Mouse (Mus musculus) forebrain, postnatal 0 days (tissue): ENCODE measurements around the gene Clec16a. TPM values are rescaled to one million over a fixed set of nuclear protein-coding genes. Genes with fewer than 3 reads are reported as not detected.

Source experiments
- ATAC-seq: fragments of 200-750 bp; cut with Nextera tagmentation; 2 replicates; pipeline ENCODE4 v1.8.0; 2017; ENCODE audit warnings: mild to moderate bottlenecking, moderate library complexity
- DNase-seq: peaks from one replicate; pipeline ENCODE4 v3.0.0-alpha.2; 2015
- H3K27ac ChIP-seq: fragments of 300-500 bp; sonication (generic); 2 replicates; pipeline ENCODE4 v1.5.1; 2014; ENCODE audit warnings: low read depth, mild to moderate bottlenecking, antibody characterized with exemption, low read length, moderate library complexity, mixed read lengths
- H3K27me3 ChIP-seq: fragments of 300-500 bp; sonication (generic); 2 replicates; pipeline ENCODE4 v1.6.1; 2014; ENCODE audit warnings: mild to moderate bottlenecking, low read length, mixed read lengths; ENCODE audit not compliant: insufficient read depth
- H3K36me3 ChIP-seq: fragments of 300-500 bp; sonication (generic); 2 replicates; pipeline ENCODE4 v1.6.1; 2014; ENCODE audit warnings: mild to moderate bottlenecking, moderate library complexity; ENCODE audit not compliant: insufficient read depth
- H3K4me1 ChIP-seq: fragments of 300-500 bp; sonication (generic); 2 replicates; pipeline ENCODE4 v1.6.1; 2014; ENCODE audit warnings: antibody characterized with exemption; ENCODE audit not compliant: insufficient read depth
- H3K4me2 ChIP-seq: fragments of 300-500 bp; sonication (generic); 2 replicates; pipeline ENCODE4 v1.6.1; 2014; ENCODE audit warnings: low read depth, mild to moderate bottlenecking, moderate library complexity
- H3K4me3 ChIP-seq: fragments of 300-500 bp; sonication (generic); 2 replicates; pipeline ENCODE4 v1.5.1; 2014; ENCODE audit warnings: low read depth, low read length, mixed read lengths
- H3K9ac ChIP-seq: fragments of 300-500 bp; sonication (generic); 2 replicates; pipeline ENCODE4 v1.6.1; 2014; ENCODE audit warnings: mild to moderate bottlenecking
- H3K9me3 ChIP-seq: fragments of 300-500 bp; sonication (generic); 2 replicates; pipeline ENCODE4 v1.6.1; 2016; ENCODE audit warnings: low read length
- CTCF ChIP-seq: sonication (generic); IDR thresholded peaks from 2 replicates; pipeline ENCODE4 v1.5.1; 2016; ENCODE audit warnings: antibody characterized with exemption, control low read depth, low read depth
- WGBS: fragments of 180-500 bp; shearing (Covaris S2); extraction: QIAGEN DNeasy Blood & Tissue Kit; methylation state at CpG from one replicate; pipeline ENCODE4 v1.1.7; 2014; 5-methylcytosine and 5-hydroxymethylcytosine counted together
- polyA plus RNA-seq: library from polyadenylated mRNA; unstranded; fragments of >200 nt; fragmentation: Nextera tagmentation; extraction: Ambion mirVana; gene quantifications from 2 replicates; pipeline ENCODE4 v1.2.1, GENCODE M21; 2015
- total RNA-seq: library from RNA; depleted of rRNA; stranded (reverse); fragments of >200 nt; gene quantifications from 2 replicates; pipeline ENCODE4 v1.2.3, GENCODE M21; 2014

Gene Clec16a
- total and polyA plus RNA-seq, 2 experiments from 2014 or later = 52.3 to 65.8 TPM

DNA sequence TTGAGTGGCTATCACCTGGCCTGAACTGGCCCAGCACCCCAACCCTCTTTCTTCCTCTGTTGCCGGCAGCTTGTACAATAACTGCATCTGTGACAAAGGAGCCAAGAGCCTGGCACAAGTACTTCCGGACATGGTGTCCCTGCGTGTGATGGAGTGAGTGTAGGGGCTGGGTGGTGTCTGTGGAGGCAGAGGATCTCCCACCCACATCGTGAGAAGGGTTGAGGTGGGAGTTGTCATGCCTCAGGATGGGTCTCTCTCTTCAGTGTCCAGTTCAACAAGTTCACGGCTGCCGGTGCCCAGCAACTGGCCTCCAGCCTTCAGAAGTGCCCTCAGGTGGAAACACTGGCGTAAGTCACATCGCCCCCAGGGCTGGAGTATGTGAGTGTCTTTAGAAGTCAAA lies 21.5 kb upstream of the Clec16a start:
- H3K27me3 ChIP-seq = no peaks in the 10 kb centered on the region
- H3K27ac ChIP-seq = no peak overlapping the region
- no peaks in the 10 kb centered on the region for H3K36me3 ChIP-seq
- H3K9me3 ChIP-seq = no peaks in the 10 kb centered on the region
- no peak overlapping the region for H3K9ac ChIP-seq
- H3K4me3 ChIP-seq = no peak overlapping the region
- H3K4me1 ChIP-seq = no peaks in the 10 kb centered on the region
- ATAC-seq (no peak), DNase-seq (no peak)
- WGBS = 91% methylated on average over 8 of the region's 8 CpGs
- TF ChIP-seq CTCF = no peak
- H3K4me2 ChIP-seq = no peak overlapping the region

- ATAC-seq = no peak
- H3K9ac ChIP-seq = no peak overlapping the region
- no peak overlapping the region for H3K4me2 ChIP-seq
- no peak for DNase-seq
- WGBS = 77% methylated on average over 4 of the region's 4 CpGs
- TF ChIP-seq CTCF = no peak
- no peaks in the 10 kb centered on the region for H3K27me3 ChIP-seq
- H3K9me3 ChIP-seq = no peaks in the 10 kb centered on the region
- no peak overlapping the region for H3K27ac ChIP-seq
- no peak overlapping the region for H3K4me3 ChIP-seq
- no peaks in the 10 kb centered on the region for H3K4me1 ChIP-seq
- H3K36me3 ChIP-seq = peaks cover 9% of the 10 kb centered on the region
Observed at GRCm38 (mm10) chr16:10524866-10525609, 20.1 kb upstream of the Clec16a start.

GRCm38 (mm10) chr16:10525610-10525980 lies 19.5 kb upstream of the Clec16a start:
- H3K9me3 ChIP-seq = no peaks in the 10 kb centered on the region
- no peaks in the 10 kb centered on the region for H3K4me1 ChIP-seq
- H3K9ac ChIP-seq = no peak overlapping the region
- H3K36me3 ChIP-seq = peaks cover 14% of the 10 kb centered on the region
- no peak overlapping the region for H3K4me3 ChIP-seq
- DNase-seq (no peak), ATAC-seq (no peak)
- no peak for TF ChIP-seq CTCF
- no peak overlapping the region for H3K27ac ChIP-seq
- H3K27me3 ChIP-seq = no peaks in the 10 kb centered on the region
- H3K4me2 ChIP-seq = no peak overlapping the region
- 77% methylated on average over 2 of the region's 2 CpGs for WGBS

DNA sequence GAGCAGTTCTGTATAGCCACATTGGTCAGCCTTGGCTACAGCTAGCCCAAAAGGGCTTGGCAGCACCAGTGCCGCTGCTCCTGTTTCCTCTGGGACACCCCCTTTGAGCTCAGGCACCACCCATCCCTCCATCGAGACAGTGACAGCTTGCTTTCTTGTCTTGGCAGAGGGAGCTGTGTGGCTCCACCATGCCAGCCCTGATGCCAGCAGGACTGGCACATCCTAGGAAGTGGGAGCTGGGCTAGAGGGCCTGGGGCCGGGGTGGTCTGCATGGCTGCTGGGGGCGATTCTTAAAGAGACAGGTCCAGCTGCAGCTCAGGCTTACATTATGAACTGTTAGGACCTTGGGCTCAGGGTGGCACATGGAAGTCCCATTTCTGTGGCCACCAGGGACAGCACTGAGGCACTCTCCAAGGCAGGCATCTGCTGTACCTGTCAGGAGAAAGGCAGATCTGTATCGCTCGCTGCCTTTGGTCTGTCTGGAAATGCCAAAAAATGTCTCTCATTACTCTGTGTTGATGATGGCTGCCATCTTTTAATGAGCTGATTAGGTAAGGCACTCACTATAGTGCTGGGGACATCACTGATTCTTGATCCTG lies 18.0 kb upstream of the Clec16a start:
- WGBS = 55% methylated on average over 6 of the region's 6 CpGs
- ATAC-seq (peak; percentile 83), DNase-seq (peak; percentile 53)
- Histone ChIP-seq H3K4me1 (no peaks in the 10 kb centered on the region), H3K27me3 (no peaks in the 10 kb centered on the region), H3K4me2 (no peak overlapping the region), H3K9me3 (no peaks in the 10 kb centered on the region), H3K4me3 (no peak overlapping the region), H3K9ac (no peak overlapping the region), H3K27ac (no peak overlapping the region), H3K36me3 (peaks cover 14% of the 10 kb centered on the region)
- TF ChIP-seq CTCF = peak; percentile 41

DNA sequence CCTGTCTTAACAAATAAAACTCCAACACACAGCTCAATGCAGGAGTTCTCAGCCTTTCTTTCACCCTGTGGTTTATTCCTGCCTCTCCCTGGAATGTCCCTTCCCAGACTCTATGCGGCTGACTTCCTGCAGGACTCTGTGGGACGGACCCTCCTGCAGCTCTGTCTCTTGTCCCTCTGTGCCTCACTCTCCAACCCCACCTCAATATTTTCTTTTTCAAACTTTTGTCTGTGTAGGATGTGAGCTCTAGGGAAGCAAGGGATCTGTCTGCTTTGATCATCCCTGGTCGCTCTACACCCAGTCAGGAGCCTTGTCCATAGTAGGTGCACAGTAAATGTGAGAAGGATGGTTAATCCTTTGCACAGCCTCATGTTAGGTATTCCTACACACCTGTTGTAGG lies 16.8 kb upstream of the Clec16a start:
- ATAC-seq = no peak
- TF ChIP-seq CTCF = no peak
- H3K9ac ChIP-seq = no peak overlapping the region
- no peak overlapping the region for H3K27ac ChIP-seq
- no peak overlapping the region for H3K4me2 ChIP-seq
- H3K27me3 ChIP-seq = no peaks in the 10 kb centered on the region
- H3K9me3 ChIP-seq = no peaks in the 10 kb centered on the region
- no peak overlapping the region for H3K4me3 ChIP-seq
- WGBS = 83% methylated on average over 3 of the region's 3 CpGs
- no peak for DNase-seq
- H3K36me3 ChIP-seq = peaks cover 14% of the 10 kb centered on the region
- H3K4me1 ChIP-seq = no peaks in the 10 kb centered on the region

- TF ChIP-seq CTCF = no peak
- Histone ChIP-seq H3K9me3 (no peaks in the 10 kb centered on the region), H3K36me3 (peaks cover 14% of the 10 kb centered on the region), H3K27me3 (no peaks in the 10 kb centered on the region), H3K4me1 (no peaks in the 10 kb centered on the region), H3K4me3 (no peak overlapping the region), H3K9ac (no peak overlapping the region), H3K4me2 (no peak overlapping the region), H3K27ac (no peak overlapping the region)
- WGBS = 96% methylated on average over 4 of the region's 4 CpGs
- ATAC-seq = no peak
- no peak for DNase-seq
Observed at GRCm38 (mm10) chr16:10530179-10530578, 15.0 kb upstream of the Clec16a start.

DNA sequence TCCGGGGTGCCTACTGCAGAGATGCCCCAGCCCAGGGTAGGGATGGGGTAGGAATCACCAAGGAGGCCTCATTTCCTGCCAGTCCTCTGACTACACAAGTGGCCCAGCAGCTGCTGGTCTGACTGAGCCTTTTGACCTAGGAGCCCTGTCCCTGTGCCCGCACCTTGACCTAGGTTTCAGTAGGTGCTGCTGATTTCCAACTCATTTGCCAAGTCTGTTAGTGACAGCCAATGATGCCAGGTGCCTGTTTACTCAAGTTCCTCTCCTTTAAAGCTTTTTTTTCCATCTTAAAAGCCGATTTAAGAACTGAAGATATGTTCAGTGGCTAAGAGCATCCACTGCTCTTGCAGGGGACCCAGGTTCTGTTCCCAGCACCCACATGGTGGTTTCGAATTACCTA lies 11.4 kb upstream of the Clec16a start:
- H3K4me1 ChIP-seq = no peaks in the 10 kb centered on the region
- no peak overlapping the region for H3K27ac ChIP-seq
- no peak for ATAC-seq
- no peaks in the 10 kb centered on the region for H3K9me3 ChIP-seq
- H3K4me3 ChIP-seq = no peak overlapping the region
- peaks cover 14% of the 10 kb centered on the region for H3K36me3 ChIP-seq
- no peak for DNase-seq
- 94% methylated on average over 4 of the region's 4 CpGs for WGBS
- no peaks in the 10 kb centered on the region for H3K27me3 ChIP-seq
- H3K4me2 ChIP-seq = no peak overlapping the region
- TF ChIP-seq CTCF = no peak
- no peak overlapping the region for H3K9ac ChIP-seq
